Mouse (Mus musculus): ENCODE measurements around the gene Pdcd2.
"Not testable (repeated sequence)": the region's sequence is repeated elsewhere in the genome, so short reads cannot be mapped to it uniquely, and the experiment has no call there.

The Pdcd2 gene

GRCm38 (mm10) chr17:15526986-15527810 lies at the start of gene Pdcd2:
Pdcd2 (minus strand) TSS chr17:15527301.
- DNase-seq (ENCODE audit: low spot score in 2 of 2) = peak; percentile 93

- no peak for DNase-seq (ENCODE audit: low spot score in 2 of 2)
Measured at GRCm38 (mm10) chr17:15575056-15575455, 48.0 kb upstream of the Pdcd2 start.

- no peak for DNase-seq (ENCODE audit: low spot score in 2 of 2)
Measured at GRCm38 (mm10) chr17:15566908-15567307, 39.8 kb upstream of the Pdcd2 start.

- DNase-seq (ENCODE audit: low spot score in 2 of 2) = no peak
Measured at GRCm38 (mm10) chr17:15564928-15565300, 37.8 kb upstream of the Pdcd2 start.

- peak; percentile 99 for DNase-seq (ENCODE audit: low spot score in 2 of 2)
Measured at GRCm38 (mm10) chr17:15564014-15564927, 37.2 kb upstream of the Pdcd2 start, which contains the start of gene Prdm9. Prdm9 (minus strand) TSS chr17:15564354.

- no peak for DNase-seq (ENCODE audit: low spot score in 2 of 2)
Measured at GRCm38 (mm10) chr17:15559946-15560345, 32.8 kb upstream of the Pdcd2 start.

GRCm38 (mm10) chr17:15549713-15550112 lies 22.6 kb upstream of the Pdcd2 start:
- DNase-seq (ENCODE audit: low spot score in 2 of 2) = no peak

- DNase-seq (ENCODE audit: low spot score in 2 of 2) = peak in 1 of 2 experiments; percentile 14
Measured at GRCm38 (mm10) chr17:15546440-15546839, 19.3 kb upstream of the Pdcd2 start.

GRCm38 (mm10) chr17:15543868-15544267 lies 16.8 kb upstream of the Pdcd2 start:
- DNase-seq (ENCODE audit: low spot score in 2 of 2) = not testable (repeated sequence)

GRCm38 (mm10) chr17:15540309-15540708 lies 13.2 kb upstream of the Pdcd2 start:
- no peak for DNase-seq (ENCODE audit: low spot score in 2 of 2)

- no peak for DNase-seq (ENCODE audit: low spot score in 2 of 2)
Measured at GRCm38 (mm10) chr17:15536457-15536904, 9.4 kb upstream of the Pdcd2 start.

GRCm38 (mm10) chr17:15535943-15536342 lies 8.8 kb upstream of the Pdcd2 start:
- no peak for DNase-seq (ENCODE audit: low spot score in 2 of 2)

- DNase-seq (ENCODE audit: low spot score in 2 of 2) = no peak
Measured at GRCm38 (mm10) chr17:15535162-15535800, 8.2 kb upstream of the Pdcd2 start.

GRCm38 (mm10) chr17:15530141-15530540 lies 3.0 kb upstream of the Pdcd2 start:
- peak in 1 of 2 experiments; percentile 50 for DNase-seq (ENCODE audit: low spot score in 2 of 2)

GRCm38 (mm10) chr17:15528887-15529286 lies 1.8 kb upstream of the Pdcd2 start:
- no peak for DNase-seq (ENCODE audit: low spot score in 2 of 2)

GRCm38 (mm10) chr17:15527811-15528136 lies 673 bp upstream of the Pdcd2 start:
- no peak for DNase-seq (ENCODE audit: low spot score in 2 of 2)

- no peak for DNase-seq (ENCODE audit: low spot score in 2 of 2)
Measured at GRCm38 (mm10) chr17:15526304-15526703, 797 bp downstream of the Pdcd2 start.

- no peak for DNase-seq (ENCODE audit: low spot score in 2 of 2)
Measured at GRCm38 (mm10) chr17:15518766-15519165, 8.3 kb downstream of the Pdcd2 start.

GRCm38 (mm10) chr17:15518186-15518585 lies 8.9 kb downstream of the Pdcd2 start:
- DNase-seq (ENCODE audit: low spot score in 2 of 2) = no peak

- DNase-seq (ENCODE audit: low spot score in 2 of 2) = no peak
Measured at GRCm38 (mm10) chr17:15517776-15518175, 9.3 kb downstream of the Pdcd2 start.

GRCm38 (mm10) chr17:15510694-15511093 lies 16.4 kb downstream of the Pdcd2 start:
- DNase-seq (ENCODE audit: low spot score in 2 of 2) = no peak
